Mouse (Mus musculus) forebrain, postnatal 0 days (tissue): Measurements from ENCODE around the gene Bahd1. TPM values are rescaled to one million over a fixed set of nuclear protein-coding genes. Genes with fewer than 3 reads are reported as not detected.

Source experiments
- ATAC-seq: fragments of 200-750 bp; cut with Nextera tagmentation; 2 replicates; pipeline ENCODE4 v1.8.0; 2017; ENCODE audit warnings: mild to moderate bottlenecking, moderate library complexity
- DNase-seq: peaks from one replicate; pipeline ENCODE4 v3.0.0-alpha.2; 2015
- H3K27ac ChIP-seq: fragments of 300-500 bp; sonication (generic); 2 replicates; pipeline ENCODE4 v1.5.1; 2014; ENCODE audit warnings: low read depth, mild to moderate bottlenecking, antibody characterized with exemption, low read length, moderate library complexity, mixed read lengths
- H3K27me3 ChIP-seq: fragments of 300-500 bp; sonication (generic); 2 replicates; pipeline ENCODE4 v1.6.1; 2014; ENCODE audit warnings: mild to moderate bottlenecking, low read length, mixed read lengths; ENCODE audit not compliant: insufficient read depth
- H3K36me3 ChIP-seq: fragments of 300-500 bp; sonication (generic); 2 replicates; pipeline ENCODE4 v1.6.1; 2014; ENCODE audit warnings: mild to moderate bottlenecking, moderate library complexity; ENCODE audit not compliant: insufficient read depth
- H3K4me1 ChIP-seq: fragments of 300-500 bp; sonication (generic); 2 replicates; pipeline ENCODE4 v1.6.1; 2014; ENCODE audit warnings: antibody characterized with exemption; ENCODE audit not compliant: insufficient read depth
- H3K4me2 ChIP-seq: fragments of 300-500 bp; sonication (generic); 2 replicates; pipeline ENCODE4 v1.6.1; 2014; ENCODE audit warnings: low read depth, mild to moderate bottlenecking, moderate library complexity
- H3K4me3 ChIP-seq: fragments of 300-500 bp; sonication (generic); 2 replicates; pipeline ENCODE4 v1.5.1; 2014; ENCODE audit warnings: low read depth, low read length, mixed read lengths
- H3K9ac ChIP-seq: fragments of 300-500 bp; sonication (generic); 2 replicates; pipeline ENCODE4 v1.6.1; 2014; ENCODE audit warnings: mild to moderate bottlenecking
- H3K9me3 ChIP-seq: fragments of 300-500 bp; sonication (generic); 2 replicates; pipeline ENCODE4 v1.6.1; 2016; ENCODE audit warnings: low read length
- CTCF ChIP-seq: sonication (generic); IDR thresholded peaks from 2 replicates; pipeline ENCODE4 v1.5.1; 2016; ENCODE audit warnings: antibody characterized with exemption, control low read depth, low read depth
- WGBS: fragments of 180-500 bp; shearing (Covaris S2); extraction: QIAGEN DNeasy Blood & Tissue Kit; methylation state at CpG from one replicate; pipeline ENCODE4 v1.1.7; 2014; 5-methylcytosine and 5-hydroxymethylcytosine counted together
- polyA plus RNA-seq: library from polyadenylated mRNA; unstranded; fragments of >200 nt; fragmentation: Nextera tagmentation; extraction: Ambion mirVana; gene quantifications from 2 replicates; pipeline ENCODE4 v1.2.1, GENCODE M21; 2015
- total RNA-seq: library from RNA; depleted of rRNA; stranded (reverse); fragments of >200 nt; gene quantifications from 2 replicates; pipeline ENCODE4 v1.2.3, GENCODE M21; 2014

Bahd1 gene
- total and polyA plus RNA-seq, 2 experiments from 2014 or later = 5.1 to 19.9 TPM

DNA sequence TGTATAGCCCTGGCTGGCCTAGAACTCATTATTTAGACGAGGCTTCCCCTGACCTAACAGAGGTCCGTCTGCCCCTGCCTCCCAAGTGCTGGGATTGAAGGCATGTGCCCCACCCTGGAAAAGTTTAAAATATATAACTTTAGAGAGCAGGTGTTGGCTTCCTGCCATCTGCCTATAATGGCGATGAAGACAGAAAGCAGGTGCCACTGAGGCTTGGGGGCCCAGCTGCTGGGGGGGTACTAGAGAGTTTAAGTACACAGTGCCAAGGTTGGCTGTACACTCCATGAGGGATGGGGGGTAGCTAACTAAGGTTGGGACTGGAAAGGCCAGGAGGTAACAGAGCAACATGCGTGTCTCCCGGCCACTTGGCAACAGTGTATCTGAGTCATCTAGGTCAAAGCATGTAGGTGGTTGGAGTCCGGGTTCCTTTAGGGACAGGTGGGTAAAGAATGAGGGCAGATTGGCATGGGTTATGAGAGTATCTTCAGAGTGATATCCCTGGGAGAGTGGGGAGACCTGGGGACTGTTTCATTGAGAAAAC, 26.2 kb upstream of the Bahd1 start:
- DNase-seq (no peak), ATAC-seq (no peak)
- TF ChIP-seq CTCF = no peak
- no peaks in the 10 kb centered on the region for H3K9me3 ChIP-seq
- H3K27me3 ChIP-seq = no peaks in the 10 kb centered on the region
- H3K4me2 ChIP-seq = no peak overlapping the region
- H3K36me3 ChIP-seq = peaks cover 9% of the 10 kb centered on the region
- no peak overlapping the region for H3K27ac ChIP-seq
- H3K9ac ChIP-seq = no peak overlapping the region
- H3K4me1 ChIP-seq = no peaks in the 10 kb centered on the region
- no peak overlapping the region for H3K4me3 ChIP-seq
- WGBS = 83% methylated on average over 6 of the region's 6 CpGs

GRCm38 (mm10) chr2:118875316-118875715, 24.9 kb upstream of the Bahd1 start:
- ATAC-seq (no peak), DNase-seq (no peak)
- no peaks in the 10 kb centered on the region for H3K9me3 ChIP-seq
- H3K27ac ChIP-seq = no peak overlapping the region
- no peaks in the 10 kb centered on the region for H3K27me3 ChIP-seq
- H3K9ac ChIP-seq = no peak overlapping the region
- H3K4me1 ChIP-seq = no peaks in the 10 kb centered on the region
- H3K4me3 ChIP-seq = no peak overlapping the region
- peaks cover 10% of the 10 kb centered on the region for H3K36me3 ChIP-seq
- WGBS = 92% methylated on average over 8 of the region's 8 CpGs
- no peak overlapping the region for H3K4me2 ChIP-seq
- no peak for TF ChIP-seq CTCF

DNA sequence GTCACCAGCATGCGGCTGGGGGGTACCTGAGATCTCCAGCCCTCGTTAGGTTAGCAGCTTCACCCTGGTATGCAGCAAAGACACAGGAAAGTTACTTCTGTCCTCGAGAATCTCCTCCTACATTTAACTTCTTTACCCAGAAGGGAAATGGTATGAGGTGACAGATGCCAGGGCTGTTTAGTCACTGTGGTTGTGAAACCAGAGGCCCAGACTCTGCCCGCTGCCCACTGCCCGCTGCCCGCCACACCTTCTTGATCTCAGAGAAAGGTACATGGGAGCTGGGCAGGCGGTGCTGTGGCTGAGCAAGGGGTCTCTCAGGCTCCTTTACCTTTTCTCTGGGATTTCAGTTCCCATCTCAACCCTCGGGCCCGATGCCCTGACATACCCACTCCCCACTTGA, 23.7 kb upstream of the Bahd1 start:
- H3K9ac ChIP-seq = no peak overlapping the region
- no peak for TF ChIP-seq CTCF
- ATAC-seq (no peak), DNase-seq (no peak)
- 95% methylated on average over 9 of the region's 9 CpGs for WGBS
- no peaks in the 10 kb centered on the region for H3K9me3 ChIP-seq
- no peaks in the 10 kb centered on the region for H3K27me3 ChIP-seq
- no peak overlapping the region for H3K27ac ChIP-seq
- peaks cover 15% of the 10 kb centered on the region for H3K36me3 ChIP-seq
- H3K4me2 ChIP-seq = no peak overlapping the region
- no peak overlapping the region for H3K4me3 ChIP-seq
- no peaks in the 10 kb centered on the region for H3K4me1 ChIP-seq

DNA sequence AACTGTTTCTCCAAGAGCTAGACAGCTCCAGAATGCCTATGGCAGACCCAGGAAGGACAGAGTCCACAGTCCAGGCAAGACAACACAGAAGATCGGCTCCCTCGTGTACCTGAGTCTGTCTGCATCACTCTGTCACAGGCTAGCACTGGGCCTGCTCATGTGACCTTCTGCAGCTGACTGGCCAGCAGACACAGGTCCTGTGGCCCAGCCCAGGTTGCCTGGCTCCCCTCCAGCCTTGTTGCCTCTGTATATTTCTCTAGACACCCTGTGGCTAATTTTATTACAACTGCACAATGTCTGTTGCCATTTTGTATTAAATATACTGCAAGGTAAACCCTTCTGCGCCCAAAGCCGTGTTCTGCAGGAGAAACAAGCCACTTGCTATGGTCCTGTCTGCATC, 19.2 kb upstream of the Bahd1 start:
- Histone ChIP-seq H3K9me3 (no peaks in the 10 kb centered on the region), H3K27ac (no peak overlapping the region), H3K4me3 (no peak overlapping the region), H3K4me1 (no peaks in the 10 kb centered on the region), H3K4me2 (no peak overlapping the region), H3K36me3 (peaks cover 11% of the 10 kb centered on the region), H3K9ac (no peak overlapping the region), H3K27me3 (no peaks in the 10 kb centered on the region)
- ATAC-seq = no peak
- no peak for TF ChIP-seq CTCF
- WGBS = 88% methylated on average over 4 of the region's 4 CpGs
- DNase-seq = no peak

DNA sequence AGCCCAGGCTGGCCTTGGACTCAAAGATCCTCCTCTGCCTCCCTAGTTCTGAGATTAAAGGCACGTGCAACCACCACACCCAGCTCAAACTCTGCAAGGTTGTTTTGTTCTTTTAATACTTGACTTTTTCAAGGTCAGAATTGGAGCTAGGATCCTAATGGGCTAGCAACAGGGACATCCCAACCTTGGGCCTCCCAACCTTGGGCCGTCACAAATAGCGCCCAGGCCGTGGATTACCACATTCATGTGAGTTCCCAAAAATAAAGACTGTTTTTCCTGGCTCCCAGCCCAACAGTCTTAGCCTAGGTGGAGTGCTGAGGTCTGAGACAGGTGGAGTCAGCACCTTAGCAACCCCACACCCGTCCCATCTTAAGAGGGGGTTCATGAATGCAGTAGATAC, 18.2 kb upstream of the Bahd1 start:
- DNase-seq (no peak), ATAC-seq (no peak)
- no peak overlapping the region for H3K4me3 ChIP-seq
- WGBS = 83% methylated on average over 5 of the region's 5 CpGs
- H3K27ac ChIP-seq = no peak overlapping the region
- no peaks in the 10 kb centered on the region for H3K27me3 ChIP-seq
- peaks cover 11% of the 10 kb centered on the region for H3K36me3 ChIP-seq
- H3K4me1 ChIP-seq = no peaks in the 10 kb centered on the region
- H3K4me2 ChIP-seq = no peak overlapping the region
- TF ChIP-seq CTCF = no peak
- H3K9ac ChIP-seq = no peak overlapping the region
- no peaks in the 10 kb centered on the region for H3K9me3 ChIP-seq

DNA sequence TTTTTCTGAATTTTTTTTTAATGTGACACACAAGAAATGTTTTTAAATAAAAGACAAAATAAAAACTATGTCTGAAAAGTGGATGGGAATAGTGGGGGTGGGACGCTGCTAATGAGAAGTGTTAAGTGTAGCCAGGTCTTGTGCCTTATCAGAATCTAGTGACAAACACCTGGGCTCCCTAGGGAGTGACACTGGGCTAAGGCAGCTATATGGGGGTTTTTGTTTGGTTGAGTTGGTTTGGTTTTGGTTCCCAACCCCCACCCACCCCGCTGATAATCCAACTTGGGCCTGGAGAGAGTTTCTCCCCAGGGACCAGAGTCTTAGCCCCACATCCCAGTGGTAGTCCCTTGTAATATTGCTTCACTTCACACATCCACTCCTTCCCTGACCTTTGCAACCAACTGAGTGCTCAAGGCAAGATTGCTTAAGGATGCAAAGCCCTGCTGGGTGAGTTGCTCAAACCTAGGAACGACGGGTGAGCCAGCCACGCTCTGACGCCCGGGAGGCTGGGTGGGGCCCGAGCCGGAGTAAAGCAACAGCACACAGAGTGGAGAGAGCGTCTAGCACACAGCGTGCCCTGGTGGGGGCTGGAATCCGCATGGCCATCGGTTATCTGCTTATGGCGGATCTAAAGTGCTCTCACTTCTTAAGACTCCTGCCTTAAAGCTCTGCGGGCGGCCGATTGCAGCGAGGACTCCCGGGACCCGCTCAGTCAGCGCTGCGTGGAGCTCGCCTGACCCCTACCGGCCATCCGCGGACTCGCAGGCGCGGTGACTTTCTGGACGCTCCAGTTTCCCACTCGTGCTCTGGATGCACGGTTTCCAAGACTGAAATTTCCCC, 17.1 kb upstream of the Bahd1 start:
- H3K9me3 ChIP-seq = no peaks in the 10 kb centered on the region
- DNase-seq (peak; percentile 91), ATAC-seq (peak; percentile 92)
- peak; percentile 100 for TF ChIP-seq CTCF
- peaks cover 6% of the 10 kb centered on the region; the same call in 1 of the 2 replicates for H3K36me3 ChIP-seq
- H3K27me3 ChIP-seq = no peaks in the 10 kb centered on the region
- peak overlapping the region; percentile 37 for H3K4me3 ChIP-seq
- WGBS = 4% methylated on average over 32 of the region's 32 CpGs
- peak overlapping the region; percentile 37; the same call in 1 of the 2 replicates for H3K9ac ChIP-seq
- no peaks in the 10 kb centered on the region for H3K4me1 ChIP-seq
- H3K4me2 ChIP-seq = peak overlapping the region; percentile 74
- no peak overlapping the region for H3K27ac ChIP-seq

- WGBS = 66% methylated on average over 13 of the region's 13 CpGs
- Histone ChIP-seq H3K9me3 (no peaks in the 10 kb centered on the region), H3K27me3 (no peaks in the 10 kb centered on the region), H3K4me1 (no peaks in the 10 kb centered on the region), H3K4me3 (no peak overlapping the region), H3K9ac (0 out of 2 replicates have a peak overlapping the region, but pooled peaks have one; percentile 10), H3K36me3 (no peaks in the 10 kb centered on the region), H3K4me2 (peak overlapping the region; percentile 37), H3K27ac (no peak overlapping the region)
- peak; percentile 10; the same call in 1 of the 2 replicates for TF ChIP-seq CTCF
- ATAC-seq (no peak), DNase-seq (no peak)
These were observed 12.7 kb upstream of the Bahd1 start for GRCm38 (mm10) chr2:118887440-118887839.
